Mouse (Mus musculus): ENCODE data around the gene Olfr883.

Olfr883 gene

GRCm38 (mm10) chr9:38025508-38025907 lies at the start of gene Olfr883:
Gene Olfr883, plus strand, starts transcription at chr9:38025808.
- no peak for DNase-seq

DNA sequence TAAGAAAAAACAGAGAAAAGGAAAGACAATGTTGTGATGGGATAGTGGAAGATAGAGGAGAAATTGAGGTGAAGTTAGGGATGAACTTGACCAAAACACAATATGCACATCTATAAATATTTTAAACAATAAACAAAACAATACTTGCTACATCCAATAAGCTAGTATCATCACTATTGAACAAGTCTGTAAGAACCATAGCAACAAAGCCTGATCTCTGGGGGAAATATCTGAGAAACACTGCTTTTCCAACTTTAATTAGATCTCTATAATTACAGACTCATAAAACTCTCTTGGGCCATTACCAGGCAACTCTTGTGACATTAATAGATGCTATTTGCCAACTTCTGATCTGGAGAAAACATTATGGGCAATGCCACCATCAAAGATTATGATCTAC lies 34.1 kb upstream of the Olfr883 start, which contains the start of gene Olfr881:
TSS of gene Olfr881 (plus strand) at position 301 of the 400 bp plus-strand sequence.
- DNase-seq = no peak

- peak; percentile 19 for DNase-seq
Observed at GRCm38 (mm10) chr9:37998581-37999204, 26.9 kb upstream of the Olfr883 start.

GRCm38 (mm10) chr9:38000021-38000420 lies 25.6 kb upstream of the Olfr883 start:
- no peak for DNase-seq

GRCm38 (mm10) chr9:38046255-38046654 lies 20.6 kb downstream of the Olfr883 start, which contains the start of gene Olfr884:
Gene Olfr884, plus strand, starts transcription at chr9:38046555.
- DNase-seq = no peak

GRCm38 (mm10) chr9:38061022-38061421 lies 35.4 kb downstream of the Olfr883 start, which contains the start of gene Olfr885:
Gene Olfr885, plus strand, starts transcription at chr9:38061322.
- no peak for DNase-seq

Data from embryo, embryonic 11 days (tissue).